Mouse (Mus musculus) induced T-regulatory cell, adult 2 months (primary cell): ENCODE data around the gene Dock10.

ENCODE experiments used
- DNase-seq: peaks from one replicate; pipeline ENCODE4 v3.0.0-alpha.2; 2012; ENCODE audit warnings: low read depth

Dock10 gene

DNA sequence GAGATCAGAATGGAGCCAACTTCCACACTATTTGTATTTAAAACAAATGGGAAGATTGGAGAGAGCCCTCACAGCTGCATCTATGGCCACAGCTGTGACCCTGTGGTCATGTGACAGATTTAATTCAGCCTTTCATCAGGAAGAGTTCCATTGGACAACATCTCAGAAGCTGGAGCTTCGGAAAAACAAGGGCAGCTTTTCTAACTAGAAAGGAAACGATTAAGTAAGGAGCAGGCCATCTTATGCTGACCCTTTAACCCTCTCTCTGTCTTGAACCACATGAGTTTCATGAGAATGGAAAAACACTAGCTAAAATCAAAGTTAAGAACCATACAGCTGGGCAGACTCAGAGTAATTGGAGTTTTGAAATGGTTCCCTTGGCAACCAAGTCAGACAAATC lies 101.9 kb downstream of the Dock10 start:
- DNase-seq = no peak

DNA sequence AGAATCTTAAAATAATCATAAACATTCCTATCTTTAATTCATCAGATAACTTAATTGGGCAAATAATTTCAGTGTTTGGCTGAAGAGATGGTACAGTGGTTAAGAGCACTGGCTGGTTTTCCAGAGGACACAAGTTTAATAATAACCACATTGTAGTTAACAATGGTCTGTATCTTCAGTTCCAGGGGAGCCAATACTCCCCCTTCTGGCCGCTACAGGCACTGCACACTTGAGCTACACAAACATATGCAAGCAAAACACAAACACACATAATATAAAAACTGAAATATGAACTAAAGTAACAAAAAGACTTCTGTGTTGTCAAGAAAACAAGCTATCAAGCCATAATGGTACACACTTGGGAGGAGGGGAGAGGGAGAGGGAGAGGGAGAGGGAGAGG lies 102.5 kb downstream of the Dock10 start:
- peak; percentile 42 for DNase-seq

DNA sequence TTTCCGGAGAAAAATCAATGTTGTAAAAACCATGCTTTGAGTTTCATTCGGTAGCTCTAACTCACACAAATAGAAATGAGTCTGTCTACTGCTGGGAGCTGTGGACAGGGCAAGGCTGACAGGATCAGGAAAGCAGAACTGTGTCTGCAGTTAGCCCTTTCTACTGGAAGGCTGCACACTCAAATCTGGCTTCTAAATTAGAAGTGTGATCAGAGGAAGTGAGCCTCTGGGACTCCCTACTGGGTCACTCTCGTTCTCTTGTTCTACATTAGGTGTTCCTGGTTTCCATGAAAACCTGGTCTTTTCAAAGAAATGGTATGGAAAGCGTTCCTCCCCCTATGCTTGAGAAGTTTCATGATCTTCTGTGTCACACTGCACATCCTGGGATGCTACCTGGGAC lies 103.1 kb downstream of the Dock10 start:
- peak; percentile 26 for DNase-seq

DNA sequence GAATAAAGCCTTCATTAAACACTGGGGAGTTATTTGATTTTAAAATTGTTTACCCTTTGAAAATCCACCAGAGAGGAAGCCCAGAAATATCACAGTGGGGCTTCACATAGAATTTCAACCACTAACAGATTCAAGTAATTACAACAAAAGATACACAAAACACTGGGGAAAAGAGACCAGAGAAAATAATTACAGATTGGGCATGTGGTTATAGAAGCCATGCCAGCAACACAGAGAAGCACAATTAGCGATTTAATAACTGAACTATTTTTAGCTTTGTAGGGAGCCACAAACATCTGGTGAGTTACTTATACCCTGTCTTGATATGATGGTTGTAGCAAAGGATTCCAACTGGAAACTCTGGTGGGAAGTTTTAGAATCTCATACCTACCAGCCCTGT lies 104.2 kb downstream of the Dock10 start:
- DNase-seq = no peak

DNA sequence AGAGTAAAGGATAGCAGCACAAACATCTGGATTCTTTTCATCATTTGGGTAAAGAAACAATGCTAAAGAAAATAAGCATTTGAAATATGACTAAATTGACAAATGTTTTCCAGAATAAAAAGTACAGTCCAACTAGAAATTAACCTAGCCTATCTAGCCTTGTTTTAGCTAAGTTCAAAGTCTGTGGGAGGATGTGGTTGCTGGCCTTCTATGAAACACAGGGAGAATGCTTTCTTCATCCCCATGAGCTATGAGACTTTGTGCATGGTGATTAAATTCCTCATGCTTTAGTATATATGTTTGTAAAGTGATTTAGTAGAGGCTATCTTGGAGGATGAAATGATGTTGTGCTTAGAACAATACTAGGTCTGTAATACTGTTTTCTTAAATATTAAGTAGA lies 105.5 kb downstream of the Dock10 start:
- no peak for DNase-seq

DNA sequence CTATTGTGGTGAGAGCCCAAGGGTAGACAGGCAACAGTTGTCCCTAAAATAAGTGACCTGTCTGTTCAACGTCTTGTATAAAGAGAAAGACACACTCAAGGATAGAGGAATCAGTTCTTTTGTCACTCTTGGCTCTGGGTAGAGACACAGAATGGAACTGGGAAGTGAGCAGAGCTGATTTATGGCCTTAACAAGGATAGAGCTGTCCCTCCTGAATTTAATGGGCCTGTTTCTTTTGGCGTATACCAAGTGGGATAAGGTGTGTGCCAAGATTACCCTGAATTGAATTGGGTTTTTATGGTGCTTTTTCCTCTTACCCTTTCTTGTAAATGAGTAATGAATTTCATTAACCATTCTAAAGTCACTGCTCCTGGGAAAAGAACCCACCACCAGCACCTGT lies 106.2 kb downstream of the Dock10 start:
- DNase-seq = no peak

DNA sequence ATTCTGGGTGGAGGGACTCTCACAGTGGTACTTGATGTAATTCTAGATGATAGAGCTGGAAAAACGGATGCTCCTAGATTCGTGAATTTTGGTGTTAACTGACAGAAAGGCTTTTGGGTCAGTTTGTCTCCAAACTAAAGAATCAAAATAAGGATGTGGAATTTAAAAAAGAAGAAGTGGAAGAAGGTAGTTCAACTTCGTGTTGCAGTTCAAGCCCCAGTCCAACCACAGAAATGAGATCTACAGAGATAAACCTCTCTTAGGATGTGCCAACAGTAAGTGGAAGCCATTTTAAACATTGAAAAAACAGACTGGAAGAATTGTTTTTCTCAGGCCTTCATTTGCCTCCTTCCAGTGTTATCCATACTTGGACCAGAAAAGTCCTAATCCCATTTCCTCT lies 111.7 kb downstream of the Dock10 start:
- DNase-seq = peak; percentile 41

DNA sequence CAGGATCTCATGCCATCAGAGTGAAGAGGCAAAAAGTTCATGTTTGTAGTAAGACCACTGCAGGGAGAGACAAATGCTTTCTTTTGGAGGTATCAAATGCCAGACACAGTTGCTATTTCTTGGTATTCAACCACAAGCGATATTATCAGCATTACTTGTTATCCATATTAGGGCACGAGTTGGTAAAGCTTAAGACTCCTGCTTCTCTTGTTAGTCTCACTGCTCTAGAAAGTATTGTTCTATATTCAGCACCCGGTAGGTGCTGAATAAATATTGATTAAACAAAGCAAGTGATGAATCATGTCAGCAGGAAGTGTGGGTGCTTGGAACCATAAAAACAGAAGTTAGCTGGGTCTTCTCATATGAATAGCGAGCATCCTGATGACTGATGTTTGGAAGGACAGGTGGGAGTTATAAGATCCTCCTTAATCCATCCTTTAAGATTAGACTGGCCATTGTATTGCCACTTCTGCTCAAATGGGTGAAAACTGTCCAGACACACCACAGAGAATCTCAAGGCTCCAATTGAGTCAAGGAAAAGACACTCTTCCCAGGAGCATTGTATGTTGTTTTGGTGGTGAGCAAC lies 114.4 kb downstream of the Dock10 start:
- peak; percentile 62 for DNase-seq

DNA sequence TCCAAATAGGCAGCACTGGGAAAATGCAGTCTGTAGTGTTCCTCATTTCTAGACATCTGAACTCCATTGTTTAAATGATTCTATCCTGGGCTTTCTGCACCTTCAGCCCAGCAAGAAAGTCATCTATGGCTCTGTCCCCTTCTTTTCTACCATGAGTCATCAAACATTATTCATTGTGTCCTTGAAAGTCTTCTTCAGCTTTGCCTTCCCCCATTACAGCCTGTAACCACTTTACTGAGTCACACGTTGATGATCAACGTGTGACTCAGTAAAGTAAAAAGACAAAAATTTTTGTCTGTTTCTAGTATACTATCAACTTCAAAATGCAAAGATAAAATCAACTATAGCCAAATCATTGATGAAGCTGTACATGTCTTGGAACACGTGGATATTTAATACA lies 116.5 kb downstream of the Dock10 start:
- peak; percentile 39 for DNase-seq

DNA sequence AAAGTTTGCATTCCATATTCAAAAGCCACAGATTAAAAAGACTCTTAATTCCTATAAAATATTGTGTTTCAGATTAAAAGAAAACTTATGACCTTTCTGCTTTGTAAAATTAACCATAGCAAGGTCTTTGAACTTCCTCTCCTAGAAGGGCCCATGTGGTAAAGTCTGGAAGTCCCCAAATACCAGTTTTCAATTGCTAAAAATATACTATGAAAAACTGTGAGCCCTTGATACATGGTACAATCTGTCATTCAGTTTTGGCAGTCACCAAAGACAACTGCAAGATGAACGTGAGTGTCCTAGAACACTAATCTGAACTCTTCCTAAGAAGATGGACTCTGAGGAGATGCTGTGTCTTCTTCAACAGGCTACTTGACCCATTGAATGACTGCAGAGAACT lies 117.0 kb downstream of the Dock10 start:
- DNase-seq = peak; percentile 50

DNA sequence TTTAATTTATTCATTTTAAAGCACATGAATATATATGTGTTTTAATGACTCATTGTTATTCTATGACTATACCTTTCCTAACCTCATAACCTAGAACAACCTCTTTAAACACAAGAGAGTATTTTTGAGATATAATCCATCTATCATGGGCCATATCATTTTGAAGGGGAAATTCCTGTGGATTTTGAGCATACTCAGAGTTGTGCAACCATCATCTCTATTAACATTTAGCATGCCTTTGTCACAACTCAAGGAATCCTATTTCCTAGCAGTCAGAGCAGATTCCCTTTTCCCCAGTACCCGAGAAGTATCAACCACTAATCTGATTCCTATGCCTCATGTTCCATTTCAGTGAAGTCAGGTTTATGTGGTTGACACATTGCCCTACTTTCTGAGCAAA lies 118.8 kb downstream of the Dock10 start:
- no peak for DNase-seq

DNA sequence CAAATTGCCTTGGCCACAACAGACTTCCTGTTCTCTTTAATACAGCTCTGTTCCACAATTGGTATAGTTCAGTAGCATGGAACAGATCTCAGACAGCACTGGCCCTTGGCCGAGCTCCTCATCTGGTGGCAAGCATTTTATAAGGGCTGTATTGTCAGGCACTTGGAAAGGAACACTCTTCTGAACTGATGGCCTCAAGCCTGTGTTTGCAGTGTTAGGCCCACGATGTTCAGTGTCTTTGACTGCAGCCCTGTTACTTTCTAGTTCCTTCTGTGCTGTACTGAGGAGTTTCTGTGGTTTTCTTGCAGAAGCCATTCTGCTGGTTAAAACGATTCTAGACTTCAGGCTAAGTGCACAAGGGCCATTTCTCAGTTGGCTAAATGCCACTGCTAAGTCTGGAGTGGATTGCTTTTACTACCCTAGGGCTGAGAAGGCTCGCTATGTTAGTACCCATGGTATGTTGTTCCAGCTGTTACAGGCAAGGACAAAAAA lies 121.1 kb downstream of the Dock10 start:
- peak; percentile 66 for DNase-seq

DNA sequence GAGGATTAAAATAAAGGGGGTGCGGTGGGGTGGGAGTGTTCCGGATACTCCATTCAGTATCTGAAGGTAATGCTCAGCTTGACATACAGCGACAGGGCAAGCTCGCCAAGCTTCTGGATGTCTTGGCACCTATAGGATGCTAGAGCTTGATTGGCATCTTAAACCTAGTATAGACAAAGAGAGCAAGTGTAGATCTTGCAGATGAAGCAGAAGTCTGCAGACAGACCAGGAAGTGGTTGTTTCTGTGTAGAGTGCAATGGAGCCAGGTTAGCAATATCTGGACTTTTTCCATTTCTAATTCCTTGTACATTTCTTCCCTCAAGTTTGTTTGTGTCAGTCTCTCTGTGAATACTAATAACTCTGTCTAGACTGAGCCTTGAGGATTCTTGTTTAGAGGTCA lies 122.5 kb downstream of the Dock10 start:
- DNase-seq = no peak

DNA sequence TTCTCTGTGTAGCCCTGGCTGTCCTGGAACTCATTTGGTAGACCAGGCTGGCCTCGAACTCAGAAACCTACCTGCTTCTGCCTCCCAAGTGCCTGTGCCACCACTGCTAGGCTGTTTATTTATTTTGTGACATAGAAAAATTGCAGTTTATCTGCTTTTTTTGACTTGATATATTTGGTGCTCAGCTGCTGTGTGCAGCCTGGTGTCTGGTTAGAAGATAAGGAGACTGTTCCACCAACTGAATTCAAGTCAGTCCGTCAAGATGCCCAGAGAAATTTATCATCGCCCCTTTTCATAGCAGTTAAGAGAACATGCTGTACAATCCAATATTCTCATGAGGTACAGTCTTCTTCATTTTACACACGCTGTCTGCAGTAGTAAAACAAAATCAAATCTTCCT lies 124.8 kb downstream of the Dock10 start:
- no peak for DNase-seq

DNA sequence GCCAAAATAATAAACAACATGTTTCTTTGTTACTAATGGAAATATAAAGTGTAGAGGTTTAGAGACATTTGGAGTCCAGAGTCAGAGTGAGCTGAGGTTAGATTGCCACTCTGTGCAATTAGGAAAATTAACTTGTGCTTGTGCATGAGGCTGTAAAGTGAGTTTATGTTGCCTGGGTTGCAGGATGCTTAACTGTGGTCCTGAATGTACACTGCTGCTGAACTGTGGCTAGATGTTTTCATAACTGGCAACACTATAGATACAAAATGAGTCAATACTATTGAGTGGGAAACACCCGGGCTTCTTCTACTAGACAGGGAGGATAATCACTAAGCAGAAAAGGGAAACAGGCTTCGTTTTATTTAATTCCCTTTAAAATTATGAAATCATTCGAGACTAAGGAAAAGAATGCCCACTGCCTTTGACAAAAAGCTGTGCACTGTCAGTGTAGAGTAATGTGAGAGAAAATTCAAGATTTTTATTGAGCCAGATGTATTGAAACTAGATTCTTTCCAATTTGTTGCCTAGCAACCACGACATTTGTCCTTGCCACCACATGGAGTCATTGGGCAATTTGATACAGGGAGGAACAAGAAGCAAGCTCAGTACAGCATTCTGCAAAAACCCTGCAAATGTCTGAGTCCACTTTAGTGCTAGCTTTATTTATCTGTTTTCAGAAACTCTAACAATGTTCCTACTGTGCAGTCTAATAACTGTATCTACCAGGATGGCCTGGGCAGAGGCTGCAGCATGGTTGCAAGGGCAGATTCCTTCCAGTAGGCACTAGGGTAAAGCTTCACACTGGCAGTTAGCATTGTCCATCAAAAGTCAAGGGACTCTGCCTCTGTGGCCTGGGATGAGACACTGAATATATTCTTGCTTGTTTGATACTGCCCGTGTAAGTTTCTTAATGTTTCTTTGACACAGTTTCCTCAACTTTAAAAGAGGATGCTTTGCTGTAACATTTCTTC lies 127.9 kb downstream of the Dock10 start:
- no peak for DNase-seq

DNA sequence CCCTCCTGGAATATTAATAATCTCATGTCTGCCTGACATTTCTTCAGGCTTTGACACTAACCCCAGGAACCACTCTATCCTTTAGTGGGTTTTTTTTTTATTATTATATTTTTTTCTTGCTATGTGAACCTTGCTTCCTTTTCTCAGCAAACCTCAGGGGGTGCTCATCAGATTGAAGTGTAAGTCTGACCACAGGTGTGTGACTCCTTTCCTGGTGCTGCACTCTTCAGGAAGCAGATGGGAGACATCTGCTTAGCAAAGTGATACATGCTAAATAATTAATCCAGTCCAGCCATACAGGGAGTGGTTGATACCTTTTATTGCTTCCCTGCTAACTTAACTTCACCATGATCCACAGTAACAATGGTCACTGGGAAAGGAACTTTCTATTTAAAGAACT lies 130.3 kb downstream of the Dock10 start:
- no peak for DNase-seq

DNA sequence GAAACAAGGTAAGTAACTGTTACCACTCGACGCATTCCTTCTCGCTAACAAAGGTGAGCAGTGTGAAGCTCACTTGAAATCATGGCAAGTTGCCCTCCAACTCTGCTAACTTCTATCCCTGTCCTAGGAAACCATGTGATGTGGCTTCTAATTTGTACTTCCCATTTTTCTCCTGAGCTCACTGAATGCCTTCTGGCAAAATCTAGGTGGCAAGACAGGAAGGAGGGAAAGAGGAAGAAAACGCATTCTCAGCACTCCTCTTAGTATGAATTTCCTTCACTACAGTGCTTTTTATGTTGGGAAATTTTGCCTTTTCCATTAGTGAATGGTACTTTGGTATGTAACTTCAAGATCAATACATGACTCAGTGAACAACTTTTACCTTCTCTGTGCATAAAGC lies 131.5 kb downstream of the Dock10 start:
- no peak for DNase-seq

DNA sequence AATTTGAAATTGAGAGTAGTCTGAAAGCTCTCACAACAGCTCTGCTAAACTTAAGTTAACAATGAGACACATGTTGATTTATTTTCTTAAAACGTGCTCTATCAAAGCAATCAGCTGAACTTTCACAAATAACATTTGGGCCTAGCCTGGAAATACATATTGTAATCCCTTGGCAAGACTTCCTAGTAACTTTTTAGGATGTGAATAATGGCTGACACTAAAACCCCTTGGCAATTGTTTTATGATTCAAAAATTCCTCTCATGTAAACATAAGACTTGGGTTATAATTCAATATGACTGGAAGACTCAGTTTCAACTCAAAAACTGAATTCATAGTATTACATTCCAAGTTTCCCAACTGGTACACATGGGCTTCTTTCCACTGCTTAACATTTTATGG lies 133.0 kb downstream of the Dock10 start:
- no peak for DNase-seq

DNA sequence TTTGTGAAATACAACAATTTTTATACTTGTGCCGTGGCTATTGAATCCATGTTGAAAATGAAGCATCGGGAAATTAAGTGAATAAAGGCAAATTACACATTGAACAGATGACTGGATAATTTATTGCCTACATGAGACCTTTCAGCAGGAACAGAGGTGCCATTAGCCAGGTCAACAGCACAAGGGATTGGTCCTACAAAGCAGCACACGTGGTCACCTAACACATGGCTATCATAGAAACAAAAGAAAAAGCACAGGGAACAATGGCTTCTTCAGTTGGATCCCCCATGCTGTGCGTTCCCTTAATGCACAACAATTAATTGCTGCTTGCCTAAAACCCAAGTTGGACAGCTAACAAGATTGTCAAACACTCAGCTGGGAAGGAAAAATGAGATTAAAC lies 133.8 kb downstream of the Dock10 start:
- no peak for DNase-seq

DNA sequence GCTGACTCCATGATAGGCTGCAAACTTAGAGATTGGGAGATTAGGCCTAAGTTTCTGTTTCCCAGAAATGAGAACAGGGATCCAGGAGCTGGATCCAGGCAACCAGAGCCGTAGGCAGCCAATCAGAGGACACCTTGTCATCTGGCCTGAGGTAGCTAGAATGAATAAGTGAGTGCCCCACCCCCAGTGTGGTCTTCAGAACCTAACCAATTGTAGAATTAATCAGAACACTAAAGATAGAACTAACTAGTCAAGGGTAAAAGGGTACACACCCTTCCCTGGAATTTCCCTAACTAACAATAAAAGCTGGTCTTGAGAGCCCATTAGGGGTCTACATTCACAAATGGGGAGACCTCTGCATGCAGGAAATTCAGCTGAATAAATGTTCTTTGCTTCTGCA lies 135.7 kb downstream of the Dock10 start:
- no peak for DNase-seq

DNA sequence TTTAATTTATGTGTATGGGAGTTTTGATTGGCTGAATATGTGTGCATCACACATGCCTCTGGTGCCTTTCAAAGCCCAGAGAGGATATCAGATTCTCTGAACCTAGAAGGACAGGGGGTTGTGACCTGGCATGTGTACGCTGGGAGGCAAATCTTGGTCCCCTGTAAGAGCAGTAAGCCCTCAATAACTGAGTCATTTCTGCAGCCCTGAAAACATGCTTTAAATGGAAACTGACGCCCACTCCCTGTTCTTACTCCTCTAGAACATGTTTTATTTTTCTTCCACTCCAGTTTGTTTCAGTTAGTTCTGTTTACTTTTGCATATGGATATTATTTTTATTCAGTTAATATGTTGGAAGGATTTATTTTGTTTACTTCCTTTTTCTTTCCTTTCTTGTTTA lies 139.2 kb downstream of the Dock10 start:
- DNase-seq = peak; percentile 38

DNA sequence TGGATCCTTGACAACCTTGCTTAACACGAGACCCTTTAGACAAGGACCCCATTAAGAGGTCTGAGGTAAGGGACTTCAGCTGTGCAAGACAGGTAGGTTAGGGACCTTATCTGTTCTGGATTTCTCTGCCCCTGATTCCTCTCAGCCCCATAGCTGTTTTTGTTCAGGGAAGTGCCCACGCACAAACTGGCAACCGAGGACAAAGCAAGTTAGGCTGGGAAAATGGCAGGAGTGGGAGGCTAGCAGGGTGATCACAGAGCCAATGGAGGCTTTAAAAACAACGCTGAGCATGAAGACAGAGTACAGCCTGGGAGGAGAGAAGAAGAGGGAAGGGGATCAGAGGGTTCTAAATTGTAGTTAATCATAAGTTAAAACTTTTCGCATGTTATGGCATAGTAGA lies 141.7 kb downstream of the Dock10 start:
- no peak for DNase-seq

DNA sequence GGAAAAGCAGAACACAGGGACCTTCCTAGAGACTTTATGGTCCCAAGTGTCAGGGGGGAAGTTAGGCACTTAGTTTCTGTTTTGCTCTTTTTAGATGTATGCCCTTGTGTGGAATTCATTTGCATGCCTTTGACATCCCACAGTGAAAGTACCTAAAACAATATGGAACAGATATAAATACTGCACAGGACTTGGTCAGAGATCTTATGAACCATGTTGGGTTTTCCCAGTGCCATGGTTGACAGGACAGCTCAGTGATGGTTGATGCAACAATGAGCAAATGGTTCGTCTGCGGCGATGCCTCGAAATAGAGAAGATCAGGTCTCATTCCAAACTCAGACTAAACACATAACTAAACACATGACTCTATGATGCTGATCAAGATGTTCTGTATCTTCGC lies 143.6 kb downstream of the Dock10 start:
- no peak for DNase-seq
